Mouse (Mus musculus) thymus, adult 2 months (tissue): ENCODE measurements around the gene Kin.

ENCODE experiments used
- CTCF ChIP-seq: fragments of 200-500 bp; IDR thresholded peaks from 2 replicates; pipeline ENCODE4 v1.5.1; 2012; ENCODE audit warnings: mild to moderate bottlenecking, control low read depth, low read length, moderate library complexity, borderline replicate concordance; ENCODE audit not compliant: control insufficient read depth, poor library complexity, insufficient read depth; ENCODE audit errors: extremely low read depth
- POLR2A ChIP-seq: fragments of 200-500 bp; IDR thresholded peaks from 2 replicates; pipeline ENCODE4 v1.6.1; 2012; ENCODE audit warnings: mild to moderate bottlenecking, low read length, control low read depth, moderate library complexity; ENCODE audit not compliant: control insufficient read depth, poor library complexity, insufficient read depth; ENCODE audit errors: extremely low read depth

DNA sequence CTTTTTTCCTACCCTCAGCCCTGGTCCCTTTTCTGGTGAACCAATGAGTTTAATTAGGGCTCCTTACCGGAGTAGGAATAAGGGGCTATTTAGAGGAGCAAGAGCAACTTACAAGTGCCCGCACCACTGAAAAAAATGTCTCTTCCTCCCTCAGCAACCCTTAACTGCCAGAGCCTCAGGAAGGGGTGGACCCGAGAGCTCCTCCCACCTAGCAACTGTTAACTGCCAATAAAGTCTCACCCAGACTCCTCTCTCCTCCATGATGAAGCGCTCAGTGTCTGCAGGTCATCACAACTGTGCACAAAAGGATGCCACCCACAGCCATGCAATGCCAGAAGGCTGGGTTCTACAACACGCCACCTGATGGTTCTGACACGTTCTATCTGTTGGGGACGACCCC, 8.6 kb upstream of the Kin start:
- TF ChIP-seq POLR2A (no peak), CTCF (no peak)
